Mouse (Mus musculus): ENCODE measurements around the gene Rpl22l1. TPM values are rescaled to one million over a fixed set of nuclear protein-coding genes. Genes with fewer than 3 reads are reported as not detected.
A peak's percentile ranks its signal among the peaks of the same experiment; 100 is the strongest.

Gene Rpl22l1
- 509 and 574 TPM in 2 replicates for total RNA-seq (2012; rRNA removed)
- 1,765 and 2,102 TPM in 2 replicates for total RNA-seq (2014; rRNA removed)
- polyA plus RNA-seq (2012; ENCODE audit: insufficient read length, low read depth): 325 and 370 TPM in 2 replicates

DNA sequence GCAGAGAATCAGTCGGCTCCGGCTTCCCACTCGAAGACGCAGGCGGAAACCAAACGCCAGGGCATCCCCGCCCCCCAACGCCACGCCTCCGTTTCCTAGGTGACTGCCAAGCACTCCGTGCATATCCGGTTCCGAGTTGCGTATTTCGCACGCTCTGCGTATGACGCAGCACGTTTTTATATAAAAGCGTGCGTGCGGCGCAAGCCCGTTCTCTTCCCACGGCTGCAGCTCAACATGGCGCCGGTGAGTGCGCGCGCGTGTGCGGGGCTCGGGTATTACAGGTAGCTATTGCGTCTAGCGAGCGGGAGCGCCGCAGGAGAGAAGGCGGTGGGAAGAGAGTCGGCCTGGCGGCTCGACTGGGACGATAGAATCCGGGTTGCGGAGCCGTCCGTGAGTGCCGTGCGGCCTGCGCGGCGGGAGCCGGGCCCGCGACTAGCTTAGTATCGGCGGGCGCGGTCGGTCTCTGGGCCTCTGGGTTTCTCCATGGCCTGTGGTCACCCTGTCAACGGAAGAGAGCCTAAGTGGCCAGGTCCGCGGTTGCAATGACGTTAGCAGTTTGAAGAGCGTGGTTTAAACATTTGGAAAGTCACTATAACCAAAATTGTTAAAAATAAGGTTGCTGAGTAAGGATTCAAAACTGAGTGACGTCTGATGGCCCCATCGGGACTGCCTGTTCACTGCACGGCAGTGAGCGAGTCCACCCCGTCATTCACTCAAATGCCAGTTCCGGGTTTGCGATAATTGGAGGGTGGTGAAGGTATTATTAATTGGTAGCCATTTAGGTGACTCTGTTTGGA, at the start of gene Rpl22l1:
TSS of gene Rpl22l1 (plus strand) at position 136 of the 797 bp plus-strand sequence.
- Histone ChIP-seq H3K36me3 (replicated peaks in 1 of 2; ENCODE audit: control insufficient read depth in 1 of 2, insufficient read depth in 1 of 2, low read length in 1 of 2) (peaks cover 16 to 22% of the 10 kb centered on the region in 2 experiments), H3K27me3 (replicated peaks) (no peaks in the 10 kb centered on the region), H3K9ac (ENCODE audit: insufficient read depth, low read depth) (peak within 1 kb of the TSS; percentile 80), H3K79me2 (replicated peaks; ENCODE audit: control insufficient read depth, extremely low read depth, insufficient read depth, poor library complexity, severe bottlenecking) (no peaks in the 10 kb centered on the region; the same call in none of the 2 replicates), H3K9me3 (replicated peaks; ENCODE audit: low read length) (no peaks in the 10 kb centered on the region), H3K27ac (ENCODE audit: insufficient read depth, low read depth) (peak within 1 kb of the TSS; percentile 50), H3K4me1 (ENCODE audit: control insufficient read depth in 1 of 2, insufficient read depth in 2 of 2) (peaks cover 0 to 11% of the 10 kb centered on the region in 2 experiments; a peak in 2 of 4 replicates), H3K4me3 (replicated peaks in 1 of 3; ENCODE audit: low read depth in 2 of 3, low read length in 2 of 3, poor library complexity in 1 of 3) (peak within 1 kb of the TSS; percentile 65 to 84 (median 74)), H3K4me2 (ENCODE audit: insufficient read depth, low read depth, poor library complexity, severe bottlenecking) (peak within 1 kb of the TSS; percentile 71; the same call in 1 of the 2 replicates)
- TF ChIP-seq BHLHE40 (IDR thresholded peaks at IDR 0.05; ENCODE audit: low read depth, low read length) (peak; percentile 85), POLR2A (IDR thresholded peaks at IDR 0.05; ENCODE audit: low read depth, low read length) (peak; percentile 98), POLR2AphosphoS2 (IDR thresholded peaks at IDR 0.05; ENCODE audit: low read depth, low read length) (peak; percentile 92; the same call in 1 of the 2 replicates), MYC (IDR thresholded peaks at IDR 0.05; ENCODE audit: low read depth, low read length) (peak; percentile 67; the same call in 1 of the 2 replicates), ELF1 (IDR thresholded peaks at IDR 0.05; ENCODE audit: low read depth, low read length) (peak; percentile 91), MAX (IDR thresholded peaks at IDR 0.05; ENCODE audit: low read length) (peak; percentile 72), SIN3A (IDR thresholded peaks at IDR 0.05; ENCODE audit: low read length) (peak; percentile 86; the same call in 1 of the 2 replicates), KAT2A (IDR thresholded peaks at IDR 0.05; ENCODE audit: insufficient replicate concordance, low read length) (peak; percentile 76; the same call in 1 of the 2 replicates), CHD2 (IDR thresholded peaks at IDR 0.05; ENCODE audit: low read length) (peak; percentile 46; the same call in 1 of the 2 replicates), ETS1 (conservative IDR thresholded peaks at IDR 0.05; ENCODE audit: low read depth, low read length) (peak; percentile 45; the same call in 1 of the 2 replicates), IRF4 (IDR thresholded peaks at IDR 0.05; ENCODE audit: low read depth, low read length) (peak; percentile 22; the same call in 1 of the 2 replicates), TCF12 (IDR thresholded peaks at IDR 0.05; ENCODE audit: low read depth, low read length) (peak; percentile 85; the same call in 1 of the 2 replicates), HCFC1 (IDR thresholded peaks at IDR 0.05; ENCODE audit: low read depth, low read length) (peak; percentile 79), ZC3H11A (IDR thresholded peaks at IDR 0.05; ENCODE audit: low read depth, low read length) (no peak), MAFK (IDR thresholded peaks at IDR 0.05; ENCODE audit: insufficient replicate concordance, low read length) (peak; percentile 38; the same call in 1 of the 2 replicates), NELFE (IDR thresholded peaks at IDR 0.05; ENCODE audit: low read depth, low read length) (peak; percentile 98), ZNF384 (IDR thresholded peaks at IDR 0.05; ENCODE audit: low read depth, low read length) (no peak), MXI1 (IDR thresholded peaks at IDR 0.05; ENCODE audit: low read depth, low read length) (peak; percentile 79; the same call in 1 of the 2 replicates), USF1 (IDR thresholded peaks at IDR 0.05; ENCODE audit: low read depth, low read length) (no peak), CHD1 (IDR thresholded peaks at IDR 0.05; ENCODE audit: low read depth, low read length) (no peak), TBP (conservative IDR thresholded peaks at IDR 0.05; ENCODE audit: low read depth, low read length) (peak; percentile 96), NRF1 (IDR thresholded peaks at IDR 0.05; ENCODE audit: low read depth, low read length) (peak; percentile 72), E2F4 (IDR thresholded peaks at IDR 0.05; ENCODE audit: insufficient replicate concordance, low read depth, low read length) (no peak), PAX5 (IDR thresholded peaks at IDR 0.05; ENCODE audit: low read length) (no peak), ZMIZ1 (IDR thresholded peaks at IDR 0.05; ENCODE audit: low read depth, low read length) (peak; percentile 88; the same call in 1 of the 2 replicates)
- in situ Hi-C loops (cut with MboI; ENCODE audit: low pct_ligation_motif_present, low pct_unique_long_range_greater_than_20kb, low sequenced_read_pairs): no loop called here
- DNase-seq (ENCODE audit: extremely low read depth): peak; percentile 95
- dilution Hi-C loops (cut with MboI; ENCODE audit: extremely low pct_ligation_motif_present, extremely low pct_unique_long_range_greater_than_20kb, low sequenced_read_pairs): no loop called here
